ENCODE assay signal across 33 mouse cellular contexts in genomic region chr17:75161062-75161461, GRCm38 (mm10).
"Had no signal": no experiment of that assay in that cellular context is flagged by ENCODE, and none has a peak within 500 bp of the region (broad histone marks: within the 10 kb centered on the region; RNA-seq: fewer than 3 reads in every experiment).

No protein-coding gene starts in this region.

- H3K4me1 ChIP-seq: limb, embryonic 10.5 days; lung, embryonic 15.5 days; midbrain, embryonic 10.5 days; midbrain, embryonic 12.5 days; midbrain, embryonic 13.5 days; midbrain, embryonic 15.5 days; neural tube, embryonic 12.5 days; neural tube, embryonic 13.5 days had no signal

- H3K9me3 ChIP-seq: limb, embryonic 10.5 days; limb, embryonic 12.5 days; limb, embryonic 13.5 days; limb, embryonic 15.5 days; liver, embryonic 12.5 days; liver, embryonic 13.5 days; liver, embryonic 15.5 days; lung, embryonic 15.5 days; megakaryocyte, embryonic 14.5 days; midbrain, embryonic 10.5 days; midbrain, embryonic 12.5 days; midbrain, embryonic 13.5 days; midbrain, embryonic 15.5 days; neural tube, embryonic 12.5 days; neural tube, embryonic 13.5 days had no signal

- H3K4me2 ChIP-seq: limb, embryonic 12.5 days; limb, embryonic 13.5 days; limb, embryonic 15.5 days; liver, embryonic 11.5 days; liver, embryonic 12.5 days; liver, embryonic 13.5 days; liver, embryonic 15.5 days; lung, embryonic 14.5 days; lung, embryonic 15.5 days; midbrain, embryonic 11.5 days; midbrain, embryonic 12.5 days; midbrain, embryonic 13.5 days; midbrain, embryonic 15.5 days; neural tube, embryonic 12.5 days; neural tube, embryonic 13.5 days had no signal

- H3K9ac ChIP-seq: limb, embryonic 12.5 days; limb, embryonic 13.5 days; limb, embryonic 15.5 days; liver, embryonic 12.5 days; liver, embryonic 13.5 days; liver, embryonic 14.5 days; liver, embryonic 15.5 days; liver, postnatal 0 days; lung, embryonic 14.5 days; lung, embryonic 15.5 days; midbrain, embryonic 12.5 days; midbrain, embryonic 13.5 days; midbrain, embryonic 15.5 days; neural tube, embryonic 12.5 days; neural tube, embryonic 13.5 days had no signal

- DNase-seq: left cerebral cortex, postnatal 4 days; liver; liver, embryonic 13.5 days; liver, postnatal 0 days; lung, adult 18-20 months; lung, adult 2 months; lung, embryonic 14.5 days; lung, postnatal 10 days; lung, postnatal 14 days; lung, postnatal 36 days; lung, postnatal 4 days; midbrain, embryonic 14.5 days had no signal

- H3K4me3 ChIP-seq: limb, embryonic 10.5 days; limb, embryonic 12.5 days; limb, embryonic 13.5 days; limb, embryonic 15.5 days; liver, embryonic 12.5 days; liver, embryonic 13.5 days; liver, embryonic 15.5 days; lung, embryonic 15.5 days; midbrain, embryonic 10.5 days; midbrain, embryonic 12.5 days; midbrain, embryonic 13.5 days; midbrain, embryonic 15.5 days; myocyte; neural tube, embryonic 12.5 days; neural tube, embryonic 13.5 days had no signal

- H3K36me3 ChIP-seq: limb, embryonic 10.5 days; limb, embryonic 15.5 days; liver, embryonic 12.5 days; liver, embryonic 13.5 days; liver, embryonic 15.5 days; lung, embryonic 15.5 days; midbrain, embryonic 10.5 days; midbrain, embryonic 12.5 days; midbrain, embryonic 13.5 days; midbrain, embryonic 15.5 days; neural tube, embryonic 12.5 days; neural tube, embryonic 13.5 days had no signal

- H3K27me3 ChIP-seq: limb, embryonic 12.5 days; limb, embryonic 13.5 days; limb, embryonic 15.5 days; liver, embryonic 12.5 days; liver, embryonic 13.5 days; liver, embryonic 15.5 days; lung, embryonic 15.5 days; megakaryocyte, embryonic 14.5 days; midbrain, embryonic 12.5 days; midbrain, embryonic 13.5 days; midbrain, embryonic 15.5 days; neural tube, embryonic 12.5 days; neural tube, embryonic 13.5 days had no signal

- ATAC-seq: liver, embryonic 12.5 days; liver, postnatal 0 days; lung, postnatal 0 days; midbrain, embryonic 13.5 days; midbrain, embryonic 15.5 days; midbrain, embryonic 16.5 days had no signal

- H3K27ac ChIP-seq: limb, embryonic 10.5 days; limb, embryonic 12.5 days; limb, embryonic 13.5 days; limb, embryonic 15.5 days; liver, embryonic 12.5 days; liver, embryonic 13.5 days; liver, embryonic 14.5 days; liver, embryonic 15.5 days; lung, embryonic 15.5 days; macrophage; midbrain, embryonic 10.5 days; midbrain, embryonic 12.5 days; midbrain, embryonic 13.5 days; midbrain, embryonic 15.5 days; neural tube, embryonic 12.5 days; neural tube, embryonic 13.5 days had no signal
